Mouse (Mus musculus): ENCODE results near the gene Slain2. TPM values are rescaled to one million over a fixed set of nuclear protein-coding genes. Genes with fewer than 3 reads are reported as not detected.

The Slain2 gene
- polyA plus RNA-seq, 1 experiment from 2014 or later = 25.9 TPM

DNA sequence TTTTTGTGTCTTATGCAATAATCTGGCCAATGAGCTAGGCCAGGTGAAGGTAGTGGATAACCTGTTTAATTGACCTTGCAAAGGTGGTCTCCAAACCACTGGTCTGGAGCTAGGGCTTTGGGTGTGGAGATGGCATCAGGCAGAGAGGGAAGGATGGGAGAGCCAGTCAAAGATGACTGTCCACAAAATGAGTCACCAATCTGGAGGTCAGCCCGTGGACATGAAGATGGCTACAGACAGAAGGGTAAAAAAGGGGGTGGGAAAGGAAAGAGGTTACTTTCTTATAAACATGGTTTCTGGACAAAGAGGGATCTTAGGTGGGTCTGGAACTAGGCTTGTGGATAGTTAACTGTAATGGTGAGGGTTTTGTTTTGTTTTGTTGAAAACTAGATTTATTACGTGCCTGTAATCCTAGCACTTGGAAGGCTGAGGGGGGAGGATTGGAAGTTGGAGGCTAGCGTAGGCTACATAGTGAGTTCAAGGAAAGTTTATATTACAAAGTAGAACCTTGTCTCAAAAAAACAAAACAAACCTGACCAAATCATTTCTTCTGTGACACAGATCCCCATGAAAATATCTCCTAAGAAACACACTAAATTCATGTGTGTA, 40.0 kb downstream of the Slain2 start:
- no peaks in the 10 kb centered on the region for H3K4me1 ChIP-seq (ENCODE audit: control insufficient read depth, insufficient read depth, low read length)
- H3K27me3 ChIP-seq (ENCODE audit: control insufficient read depth, insufficient read depth, low read length) = no peaks in the 10 kb centered on the region
- DNase-seq = no peak
- no peaks in the 10 kb centered on the region for H3K9me3 ChIP-seq (ENCODE audit: control insufficient read depth, low read length)
- 93% methylated on average over 3 of the region's 3 CpGs for WGBS
- H3K4me3 ChIP-seq (replicated peaks; ENCODE audit: low read depth, low read length) = no peak overlapping the region
- ATAC-seq (ENCODE audit: low FRiP score, low TSS enrichment) = no peak
- H3K4me2 ChIP-seq (ENCODE audit: low read length) = no peak overlapping the region
- no peak overlapping the region for H3K9ac ChIP-seq (replicated peaks; ENCODE audit: low read length)
- H3K36me3 ChIP-seq (ENCODE audit: control insufficient read depth, insufficient read depth, low read length) = peaks cover 17% of the 10 kb centered on the region
- no peak overlapping the region for H3K27ac ChIP-seq (replicated peaks; ENCODE audit: low read depth, low read length)

DNA sequence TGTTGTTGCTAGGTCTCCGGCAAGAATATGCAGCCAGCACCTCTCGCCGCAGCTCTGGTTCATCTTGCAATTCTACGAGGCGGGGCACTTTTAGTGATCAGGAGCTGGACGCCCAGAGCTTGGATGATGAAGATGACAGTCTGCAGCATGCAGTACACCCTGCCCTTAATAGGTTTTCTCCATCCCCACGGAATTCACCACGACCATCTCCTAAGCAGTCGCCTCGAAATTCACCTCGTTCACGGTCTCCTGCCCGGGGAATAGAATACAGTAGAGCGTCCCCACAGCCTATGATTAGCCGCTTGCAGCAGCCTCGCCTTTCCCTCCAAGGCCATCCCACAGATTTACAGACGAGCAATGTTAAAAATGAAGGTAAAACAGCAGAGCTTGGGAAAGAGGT, 43.2 kb downstream of the Slain2 start:
- H3K4me1 ChIP-seq (ENCODE audit: control insufficient read depth, insufficient read depth, low read length) = no peaks in the 10 kb centered on the region
- H3K27ac ChIP-seq (replicated peaks; ENCODE audit: low read depth, low read length) = no peak overlapping the region
- no peaks in the 10 kb centered on the region for H3K9me3 ChIP-seq (ENCODE audit: control insufficient read depth, low read length)
- H3K4me2 ChIP-seq (ENCODE audit: low read length) = no peak overlapping the region
- H3K27me3 ChIP-seq (ENCODE audit: control insufficient read depth, insufficient read depth, low read length) = no peaks in the 10 kb centered on the region
- no peak overlapping the region for H3K4me3 ChIP-seq (replicated peaks; ENCODE audit: low read depth, low read length)
- ATAC-seq (ENCODE audit: low FRiP score, low TSS enrichment) = no peak
- 86% methylated on average over 17 of the region's 17 CpGs for WGBS
- no peak for DNase-seq
- H3K9ac ChIP-seq (replicated peaks; ENCODE audit: low read length) = no peak overlapping the region
- peaks cover 20% of the 10 kb centered on the region for H3K36me3 ChIP-seq (ENCODE audit: control insufficient read depth, insufficient read depth, low read length)

DNA sequence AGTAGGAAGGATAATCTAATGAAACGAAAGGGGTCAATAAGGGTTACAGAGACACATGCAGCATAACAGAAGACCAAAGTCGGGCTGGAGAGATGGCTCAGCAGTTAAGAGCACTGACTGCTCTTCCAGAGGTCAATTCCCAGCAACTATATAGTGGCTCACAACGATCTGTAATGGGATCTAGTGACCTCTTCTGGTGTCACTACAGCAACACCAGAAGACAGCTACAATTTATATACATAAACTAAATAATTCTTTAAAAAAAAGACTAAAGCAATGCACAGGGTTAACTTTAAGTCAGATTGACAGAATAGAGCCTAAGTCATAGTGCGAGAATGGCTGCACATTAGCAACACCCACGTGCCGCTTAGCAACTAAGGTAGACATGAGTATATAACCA, 46.0 kb downstream of the Slain2 start:
- Histone ChIP-seq H3K9ac (replicated peaks; ENCODE audit: low read length) (no peak overlapping the region), H3K27ac (replicated peaks; ENCODE audit: low read depth, low read length) (no peak overlapping the region), H3K4me1 (ENCODE audit: control insufficient read depth, insufficient read depth, low read length) (no peaks in the 10 kb centered on the region), H3K27me3 (ENCODE audit: control insufficient read depth, insufficient read depth, low read length) (no peaks in the 10 kb centered on the region), H3K4me3 (replicated peaks; ENCODE audit: low read depth, low read length) (no peak overlapping the region), H3K9me3 (ENCODE audit: control insufficient read depth, low read length) (no peaks in the 10 kb centered on the region), H3K36me3 (ENCODE audit: control insufficient read depth, insufficient read depth, low read length) (peaks cover 24% of the 10 kb centered on the region), H3K4me2 (ENCODE audit: low read length) (no peak overlapping the region)
- DNase-seq = no peak
- no peak for ATAC-seq (ENCODE audit: low FRiP score, low TSS enrichment)
- 87% methylated on average over 6 of the region's 6 CpGs for WGBS

DNA sequence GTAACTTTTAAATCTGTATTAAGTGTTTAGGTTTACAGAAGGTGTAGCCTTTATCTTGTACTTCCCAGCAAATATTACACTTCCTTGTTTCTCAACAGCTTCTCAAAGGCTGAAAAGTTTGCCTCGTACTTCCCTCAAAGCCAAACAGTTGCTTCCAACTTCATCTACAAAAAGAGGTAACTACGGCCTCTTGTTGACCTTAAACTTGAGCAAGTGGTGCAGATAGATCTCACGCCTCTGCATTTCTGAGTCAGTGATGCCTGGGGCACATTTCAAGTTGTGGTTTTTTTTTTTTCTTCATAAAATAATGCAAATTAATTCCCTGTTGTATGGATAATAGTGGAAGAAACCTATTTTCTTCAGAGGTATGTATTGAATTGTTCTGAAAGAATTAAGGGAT, 51.6 kb downstream of the Slain2 start:
- H3K4me2 ChIP-seq (ENCODE audit: low read length) = no peak overlapping the region
- no peak overlapping the region for H3K9ac ChIP-seq (replicated peaks; ENCODE audit: low read length)
- H3K4me3 ChIP-seq (replicated peaks; ENCODE audit: low read depth, low read length) = no peak overlapping the region
- no peaks in the 10 kb centered on the region for H3K4me1 ChIP-seq (ENCODE audit: control insufficient read depth, insufficient read depth, low read length)
- WGBS = 91% methylated on average over 3 of the region's 3 CpGs
- no peaks in the 10 kb centered on the region for H3K27me3 ChIP-seq (ENCODE audit: control insufficient read depth, insufficient read depth, low read length)
- H3K36me3 ChIP-seq (ENCODE audit: control insufficient read depth, insufficient read depth, low read length) = peaks cover 29% of the 10 kb centered on the region
- no peak for ATAC-seq (ENCODE audit: low FRiP score, low TSS enrichment)
- no peak overlapping the region for H3K27ac ChIP-seq (replicated peaks; ENCODE audit: low read depth, low read length)
- DNase-seq = no peak
- H3K9me3 ChIP-seq (ENCODE audit: control insufficient read depth, low read length) = no peaks in the 10 kb centered on the region

DNA sequence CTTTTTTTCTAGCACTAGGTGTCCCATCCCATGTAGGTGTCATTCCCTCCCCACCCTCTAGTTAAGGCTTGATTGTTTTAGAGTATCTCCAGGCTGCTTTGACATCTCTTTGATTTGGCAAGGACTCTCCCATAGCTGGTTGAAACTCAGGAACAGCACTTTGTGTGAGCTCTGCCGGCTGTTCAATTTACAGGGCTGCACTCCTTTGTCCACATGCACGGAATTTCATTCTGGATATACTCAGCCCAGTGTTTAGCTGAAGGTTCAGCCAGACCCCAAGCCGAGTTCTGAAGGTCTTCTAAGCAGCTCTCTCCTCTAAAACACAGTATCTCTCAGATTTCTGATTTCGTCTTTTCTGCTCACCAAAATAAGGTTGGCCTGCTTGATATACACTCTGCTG, 58.3 kb downstream of the Slain2 start:
- Histone ChIP-seq H3K4me2 (ENCODE audit: low read length) (no peak overlapping the region), H3K4me3 (replicated peaks; ENCODE audit: low read depth, low read length) (no peak overlapping the region), H3K27ac (replicated peaks; ENCODE audit: low read depth, low read length) (peak overlapping the region; percentile 27; the same call in 1 of the 2 replicates), H3K36me3 (ENCODE audit: control insufficient read depth, insufficient read depth, low read length) (peaks cover 50% of the 10 kb centered on the region), H3K27me3 (ENCODE audit: control insufficient read depth, insufficient read depth, low read length) (no peaks in the 10 kb centered on the region), H3K9ac (replicated peaks; ENCODE audit: low read length) (no peak overlapping the region), H3K9me3 (ENCODE audit: control insufficient read depth, low read length) (no peaks in the 10 kb centered on the region), H3K4me1 (ENCODE audit: control insufficient read depth, insufficient read depth, low read length) (no peaks in the 10 kb centered on the region)
- ATAC-seq (ENCODE audit: low FRiP score, low TSS enrichment) (no peak), DNase-seq (no peak)
- WGBS = 62% methylated on average over 4 of the region's 4 CpGs

DNA sequence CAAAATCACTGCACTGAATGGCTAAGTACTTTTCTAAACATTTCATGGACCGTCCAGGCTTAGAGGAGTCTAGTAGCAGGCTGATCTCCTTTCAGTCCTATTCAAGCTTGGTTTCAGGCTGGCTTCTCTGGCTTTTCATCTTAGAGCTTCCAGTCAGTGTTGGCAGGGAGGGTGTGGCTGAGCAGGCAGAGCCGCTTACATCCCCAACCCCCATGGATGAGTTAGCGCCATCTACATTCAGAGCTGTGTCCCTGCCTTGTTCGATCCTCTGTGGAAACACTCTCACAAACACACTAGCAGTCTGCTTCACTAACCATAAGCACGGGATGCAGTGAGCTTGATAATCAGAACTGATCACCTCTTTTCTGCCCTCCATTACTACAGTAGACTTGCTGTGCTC, 58.8 kb downstream of the Slain2 start:
- no peak for ATAC-seq (ENCODE audit: low FRiP score, low TSS enrichment)
- H3K9me3 ChIP-seq (ENCODE audit: control insufficient read depth, low read length) = no peaks in the 10 kb centered on the region
- H3K27me3 ChIP-seq (ENCODE audit: control insufficient read depth, insufficient read depth, low read length) = no peaks in the 10 kb centered on the region
- H3K27ac ChIP-seq (replicated peaks; ENCODE audit: low read depth, low read length) = peak overlapping the region; percentile 27; the same call in 1 of the 2 replicates
- no peak overlapping the region for H3K4me3 ChIP-seq (replicated peaks; ENCODE audit: low read depth, low read length)
- whole genome bisulfite sequencing = 38% methylated on average over 5 of the region's 5 CpGs
- no peak overlapping the region for H3K9ac ChIP-seq (replicated peaks; ENCODE audit: low read length)
- H3K4me2 ChIP-seq (ENCODE audit: low read length) = no peak overlapping the region
- H3K4me1 ChIP-seq (ENCODE audit: control insufficient read depth, insufficient read depth, low read length) = no peaks in the 10 kb centered on the region
- peak; percentile 50 for DNase-seq
- peaks cover 51% of the 10 kb centered on the region for H3K36me3 ChIP-seq (ENCODE audit: control insufficient read depth, insufficient read depth, low read length)

DNA sequence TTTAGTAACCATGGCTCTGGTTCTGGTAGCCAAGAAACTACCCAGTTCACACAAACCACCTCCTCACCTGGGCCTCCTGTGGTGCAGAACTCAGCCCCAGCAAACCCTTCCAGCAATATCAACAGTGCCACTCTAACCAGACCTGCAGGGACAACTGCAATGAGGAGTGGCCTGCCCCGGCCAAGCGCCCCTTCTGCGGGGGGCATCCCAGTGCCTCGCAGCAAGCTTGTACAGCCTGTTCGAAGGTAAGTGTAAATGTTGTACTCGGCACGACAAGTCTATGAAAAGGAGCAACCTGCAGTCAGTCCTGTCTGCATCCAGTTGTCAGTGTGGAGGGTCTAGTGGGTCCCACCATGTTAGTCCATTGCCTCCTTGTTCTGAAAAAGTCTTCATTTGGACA, 60.5 kb downstream of the Slain2 start, which contains the start of gene Gm10135:
Gene Gm10135 (minus strand): TSS at position 101 of the 400 bp plus-strand sequence.
- no peak within 1 kb of the TSS for H3K9ac ChIP-seq (replicated peaks; ENCODE audit: low read length)
- H3K27ac ChIP-seq (replicated peaks; ENCODE audit: low read depth, low read length) = no peak within 1 kb of the TSS
- ATAC-seq (ENCODE audit: low FRiP score, low TSS enrichment) (no peak), DNase-seq (no peak)
- WGBS = 96% methylated on average over 7 of the region's 7 CpGs
- H3K4me1 ChIP-seq (ENCODE audit: control insufficient read depth, insufficient read depth, low read length) = no peaks in the 10 kb centered on the region
- H3K4me3 ChIP-seq (replicated peaks; ENCODE audit: low read depth, low read length) = no peak within 1 kb of the TSS
- H3K4me2 ChIP-seq (ENCODE audit: low read length) = no peak within 1 kb of the TSS
- H3K9me3 ChIP-seq (ENCODE audit: control insufficient read depth, low read length) = no peaks in the 10 kb centered on the region
- no peaks in the 10 kb centered on the region for H3K27me3 ChIP-seq (ENCODE audit: control insufficient read depth, insufficient read depth, low read length)
- H3K36me3 ChIP-seq (ENCODE audit: control insufficient read depth, insufficient read depth, low read length) = peaks cover 46% of the 10 kb centered on the region

DNA sequence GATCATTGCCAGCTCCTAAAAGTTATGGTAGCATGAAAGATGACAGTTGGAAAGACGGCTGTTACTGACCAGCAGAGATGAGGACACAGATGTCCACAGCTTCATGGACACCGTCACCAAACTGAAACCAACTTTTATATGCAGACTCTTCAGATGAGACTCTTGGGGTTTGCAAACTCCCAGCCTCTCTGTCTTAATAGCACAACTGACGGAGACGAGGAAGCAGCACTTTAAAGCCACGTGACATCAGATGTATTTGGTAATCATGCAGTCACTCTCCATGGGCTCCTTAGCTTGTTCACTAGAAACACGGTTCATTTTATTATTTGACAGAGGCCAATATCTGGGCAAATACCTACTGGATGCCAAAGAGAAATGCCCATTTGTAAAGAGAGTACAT, 61.9 kb downstream of the Slain2 start:
- Histone ChIP-seq H3K4me3 (replicated peaks; ENCODE audit: low read depth, low read length) (no peak overlapping the region), H3K9me3 (ENCODE audit: control insufficient read depth, low read length) (no peaks in the 10 kb centered on the region), H3K27ac (replicated peaks; ENCODE audit: low read depth, low read length) (no peak overlapping the region), H3K4me2 (ENCODE audit: low read length) (no peak overlapping the region), H3K27me3 (ENCODE audit: control insufficient read depth, insufficient read depth, low read length) (no peaks in the 10 kb centered on the region), H3K36me3 (ENCODE audit: control insufficient read depth, insufficient read depth, low read length) (peaks cover 50% of the 10 kb centered on the region), H3K4me1 (ENCODE audit: control insufficient read depth, insufficient read depth, low read length) (no peaks in the 10 kb centered on the region), H3K9ac (replicated peaks; ENCODE audit: low read length) (no peak overlapping the region)
- no peak for DNase-seq
- ATAC-seq (ENCODE audit: low FRiP score, low TSS enrichment) = no peak
- WGBS = 91% methylated on average over 6 of the region's 6 CpGs

DNA sequence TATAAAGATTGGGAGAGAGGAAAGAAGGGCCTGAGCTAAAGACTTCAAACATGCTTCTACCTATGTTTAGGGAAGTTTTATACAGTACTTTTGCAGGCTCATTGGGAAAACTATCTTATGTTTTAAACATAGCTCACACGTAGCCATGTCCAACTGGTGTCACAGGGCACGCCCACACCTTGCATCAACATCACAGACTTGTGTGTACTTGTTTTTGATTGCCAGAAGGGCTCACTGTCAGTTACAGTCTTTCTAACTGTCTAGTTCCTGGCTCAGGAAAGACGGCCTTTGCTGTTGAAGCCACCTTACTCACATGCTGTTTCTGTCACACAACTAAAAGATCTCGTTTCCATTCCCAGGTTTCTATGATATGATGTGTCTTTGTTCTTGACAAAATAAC, 62.4 kb downstream of the Slain2 start:
- Histone ChIP-seq H3K9me3 (ENCODE audit: control insufficient read depth, low read length) (no peaks in the 10 kb centered on the region), H3K4me3 (replicated peaks; ENCODE audit: low read depth, low read length) (no peak overlapping the region), H3K9ac (replicated peaks; ENCODE audit: low read length) (no peak overlapping the region), H3K36me3 (ENCODE audit: control insufficient read depth, insufficient read depth, low read length) (peaks cover 50% of the 10 kb centered on the region), H3K27ac (replicated peaks; ENCODE audit: low read depth, low read length) (no peak overlapping the region), H3K4me1 (ENCODE audit: control insufficient read depth, insufficient read depth, low read length) (no peaks in the 10 kb centered on the region), H3K27me3 (ENCODE audit: control insufficient read depth, insufficient read depth, low read length) (no peaks in the 10 kb centered on the region), H3K4me2 (ENCODE audit: low read length) (no peak overlapping the region)
- ATAC-seq (ENCODE audit: low FRiP score, low TSS enrichment) (no peak), DNase-seq (no peak)
- 92% methylated on average over 4 of the region's 4 CpGs for WGBS

Data from midbrain, embryonic 14.5 days (tissue).